Mouse (Mus musculus): ENCODE data around the gene Samd3. TPM values are rescaled to one million over a fixed set of nuclear protein-coding genes. Genes with fewer than 3 reads are reported as not detected.

Samd3 gene
- polyA plus RNA-seq (2012; ENCODE audit: insufficient read depth, insufficient read length, low replicate concordance, missing spikeins): not detected in 2 replicates

GRCm38 (mm10) chr10:26229488-26229887 is at the start of gene Samd3:
TSS of gene Samd3 (plus strand) at chr10:26229707.
- WGBS: 90% methylated on average over 4 of the region's 4 CpGs
- H3K4me1 ChIP-seq (ENCODE audit: control insufficient read depth, insufficient read depth, low read length): no peaks in the 10 kb centered on the region
- TF ChIP-seq CTCF (IDR thresholded peaks at IDR 0.05; ENCODE audit: insufficient read depth, low read depth, low read length): no peak
- no peak within 1 kb of the TSS for H3K4me3 ChIP-seq (ENCODE audit: insufficient read depth, low read depth, low read length)
- no peak within 1 kb of the TSS for H3K27ac ChIP-seq (ENCODE audit: insufficient read depth, low read depth, low read length)

DNA sequence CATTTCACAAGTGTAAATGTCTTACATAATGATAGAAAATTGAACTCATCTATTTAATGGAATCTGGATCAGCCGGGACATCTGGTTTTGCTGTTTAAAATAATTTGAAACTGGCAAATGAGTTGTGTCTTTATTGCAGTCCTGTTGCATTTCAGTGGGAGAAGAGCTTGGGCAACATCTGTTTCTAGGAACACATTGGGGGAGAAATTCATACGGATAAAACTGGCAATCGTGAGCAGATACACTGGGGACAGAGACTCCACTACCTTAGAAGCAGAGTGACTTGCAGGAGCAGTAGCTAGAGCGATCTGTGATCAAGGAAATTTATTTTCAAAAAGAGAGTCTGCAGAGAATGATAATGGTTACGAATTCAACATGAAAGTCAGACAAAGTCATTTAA is 44.2 kb upstream of the Samd3 start:
- Histone ChIP-seq H3K4me1 (ENCODE audit: control insufficient read depth, insufficient read depth, low read length) (no peaks in the 10 kb centered on the region), H3K27ac (ENCODE audit: insufficient read depth, low read depth, low read length) (no peak overlapping the region), H3K4me3 (ENCODE audit: insufficient read depth, low read depth, low read length) (no peak overlapping the region)
- WGBS: 88% methylated on average over 5 of the region's 5 CpGs
- no peak for TF ChIP-seq CTCF (IDR thresholded peaks at IDR 0.05; ENCODE audit: insufficient read depth, low read depth, low read length)
- no peak for TF ChIP-seq POLR2A (IDR thresholded peaks at IDR 0.05; ENCODE audit: insufficient read depth, low read depth, low read length)

DNA sequence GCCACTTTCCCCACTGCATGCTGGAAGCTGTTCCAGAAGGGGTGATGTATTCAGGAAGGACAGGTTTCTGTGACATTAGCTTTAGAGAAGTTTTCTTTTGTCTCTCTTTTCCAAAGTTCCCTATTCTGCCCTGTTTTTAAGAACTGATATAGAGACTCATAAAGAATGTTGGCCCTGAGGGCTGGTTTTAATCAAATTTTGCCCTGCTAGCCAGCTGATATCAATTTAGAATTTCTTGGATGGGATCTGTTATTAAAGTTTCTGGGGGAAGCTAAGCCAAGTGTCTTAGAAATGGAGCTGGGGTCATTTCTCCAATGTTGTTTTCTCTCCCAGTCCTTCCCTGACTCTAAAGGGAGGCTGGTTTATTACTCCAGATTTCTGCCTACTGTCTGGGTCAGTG is 38.7 kb upstream of the Samd3 start:
- Histone ChIP-seq H3K4me1 (ENCODE audit: control insufficient read depth, insufficient read depth, low read length) (no peaks in the 10 kb centered on the region), H3K4me3 (ENCODE audit: insufficient read depth, low read depth, low read length) (no peak overlapping the region), H3K27ac (ENCODE audit: insufficient read depth, low read depth, low read length) (no peak overlapping the region)
- TF ChIP-seq CTCF (IDR thresholded peaks at IDR 0.05; ENCODE audit: insufficient read depth, low read depth, low read length) (no peak), POLR2A (IDR thresholded peaks at IDR 0.05; ENCODE audit: insufficient read depth, low read depth, low read length) (no peak)

- TF ChIP-seq CTCF (IDR thresholded peaks at IDR 0.05; ENCODE audit: insufficient read depth, low read depth, low read length) (no peak), POLR2A (IDR thresholded peaks at IDR 0.05; ENCODE audit: insufficient read depth, low read depth, low read length) (no peak)
- Histone ChIP-seq H3K4me1 (ENCODE audit: control insufficient read depth, insufficient read depth, low read length) (no peaks in the 10 kb centered on the region), H3K27ac (ENCODE audit: insufficient read depth, low read depth, low read length) (no peak overlapping the region), H3K4me3 (ENCODE audit: insufficient read depth, low read depth, low read length) (no peak overlapping the region)
- WGBS: 87% methylated on average over 1 of the region's 1 CpGs
Measured at GRCm38 (mm10) chr10:26194892-26195291, 34.6 kb upstream of the Samd3 start.

DNA sequence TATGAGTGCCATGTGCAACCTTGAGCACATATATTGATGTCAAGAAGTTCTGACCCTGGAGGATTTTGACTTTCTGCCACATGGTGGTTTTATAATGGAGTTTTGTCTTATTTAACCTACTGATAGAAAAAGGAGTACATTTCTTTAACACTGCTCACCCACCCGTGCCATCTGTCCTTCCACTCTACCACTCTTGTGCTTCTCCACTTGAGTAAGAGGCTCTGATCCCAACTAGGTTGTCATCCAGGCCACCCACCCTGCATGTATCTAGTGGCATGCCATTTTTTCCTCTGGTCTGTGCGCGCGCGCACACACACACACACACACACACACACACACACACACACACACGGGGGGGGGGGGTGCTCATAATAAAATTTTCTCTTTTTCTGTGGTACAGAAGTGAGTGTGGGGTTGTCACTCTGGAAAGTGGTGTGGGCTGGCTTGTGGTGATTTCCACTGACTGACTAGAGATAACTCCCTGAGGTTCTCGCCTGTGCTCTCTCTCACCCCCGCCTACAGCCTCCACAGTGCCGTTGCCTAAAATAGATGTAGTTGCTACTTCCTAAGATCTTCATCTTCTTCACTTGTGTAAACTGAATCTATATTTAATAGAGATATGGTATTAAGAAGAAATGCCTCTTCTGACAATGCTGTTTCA is 26.7 kb upstream of the Samd3 start:
- Histone ChIP-seq H3K27ac (ENCODE audit: insufficient read depth, low read depth, low read length) (no peak overlapping the region), H3K4me1 (ENCODE audit: control insufficient read depth, insufficient read depth, low read length) (no peaks in the 10 kb centered on the region; the same call in 1 of the 2 replicates), H3K4me3 (ENCODE audit: insufficient read depth, low read depth, low read length) (no peak overlapping the region)
- WGBS: 79% methylated on average over 9 of the region's 9 CpGs
- TF ChIP-seq POLR2A (IDR thresholded peaks at IDR 0.05; ENCODE audit: insufficient read depth, low read depth, low read length): no peak
- TF ChIP-seq CTCF (IDR thresholded peaks at IDR 0.05; ENCODE audit: insufficient read depth, low read depth, low read length): no peak

DNA sequence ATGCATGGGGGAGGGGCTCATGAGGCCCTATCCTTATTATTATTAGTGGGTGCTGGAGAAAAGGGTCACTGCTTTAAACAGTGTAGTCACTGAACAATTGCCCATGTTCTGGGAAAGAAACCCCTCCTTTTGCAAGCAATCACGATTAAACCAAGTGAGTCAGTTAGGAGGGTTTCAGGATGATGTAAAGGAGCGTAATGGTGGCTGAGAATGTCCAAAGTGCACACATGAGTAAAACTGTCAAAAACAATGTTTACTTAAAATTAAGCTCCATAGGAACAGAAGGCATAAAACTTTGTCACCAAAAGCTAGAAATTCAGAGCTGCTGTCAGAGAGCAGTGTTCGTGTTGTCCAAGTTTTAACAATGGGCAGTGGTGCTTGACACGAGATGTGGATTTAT is 8.8 kb upstream of the Samd3 start:
- no peak overlapping the region for H3K4me3 ChIP-seq (ENCODE audit: insufficient read depth, low read depth, low read length)
- H3K4me1 ChIP-seq (ENCODE audit: control insufficient read depth, insufficient read depth, low read length): no peaks in the 10 kb centered on the region
- H3K27ac ChIP-seq (ENCODE audit: insufficient read depth, low read depth, low read length): no peak overlapping the region
- TF ChIP-seq CTCF (IDR thresholded peaks at IDR 0.05; ENCODE audit: insufficient read depth, low read depth, low read length) (no peak), POLR2A (IDR thresholded peaks at IDR 0.05; ENCODE audit: insufficient read depth, low read depth, low read length) (no peak)
- 82% methylated on average over 4 of the region's 4 CpGs for WGBS

GRCm38 (mm10) chr10:26226241-26226640 is 3.3 kb upstream of the Samd3 start:
- TF ChIP-seq POLR2A (IDR thresholded peaks at IDR 0.05; ENCODE audit: insufficient read depth, low read depth, low read length): no peak
- TF ChIP-seq CTCF (IDR thresholded peaks at IDR 0.05; ENCODE audit: insufficient read depth, low read depth, low read length): no peak
- Histone ChIP-seq H3K4me3 (ENCODE audit: insufficient read depth, low read depth, low read length) (no peak overlapping the region), H3K4me1 (ENCODE audit: control insufficient read depth, insufficient read depth, low read length) (no peaks in the 10 kb centered on the region), H3K27ac (ENCODE audit: insufficient read depth, low read depth, low read length) (no peak overlapping the region)
- WGBS: 92% methylated on average over 5 of the region's 5 CpGs

- no peak overlapping the region for H3K4me3 ChIP-seq (ENCODE audit: insufficient read depth, low read depth, low read length)
- H3K27ac ChIP-seq (ENCODE audit: insufficient read depth, low read depth, low read length): no peak overlapping the region
- 93% methylated on average over 2 of the region's 2 CpGs for WGBS
- no peaks in the 10 kb centered on the region for H3K4me1 ChIP-seq (ENCODE audit: control insufficient read depth, insufficient read depth, low read length)
- TF ChIP-seq POLR2A (IDR thresholded peaks at IDR 0.05; ENCODE audit: insufficient read depth, low read depth, low read length): no peak
- no peak for TF ChIP-seq CTCF (IDR thresholded peaks at IDR 0.05; ENCODE audit: insufficient read depth, low read depth, low read length)
Measured at GRCm38 (mm10) chr10:26226734-26227133, 2.8 kb upstream of the Samd3 start.

- Histone ChIP-seq H3K27ac (ENCODE audit: insufficient read depth, low read depth, low read length) (no peak overlapping the region), H3K4me1 (ENCODE audit: control insufficient read depth, insufficient read depth, low read length) (no peaks in the 10 kb centered on the region), H3K4me3 (ENCODE audit: insufficient read depth, low read depth, low read length) (no peak overlapping the region)
- no peak for TF ChIP-seq CTCF (IDR thresholded peaks at IDR 0.05; ENCODE audit: insufficient read depth, low read depth, low read length)
- no peak for TF ChIP-seq POLR2A (IDR thresholded peaks at IDR 0.05; ENCODE audit: insufficient read depth, low read depth, low read length)
Measured at GRCm38 (mm10) chr10:26228187-26228586, 1.3 kb upstream of the Samd3 start.

All from olfactory bulb, adult 2 months (tissue).